Mouse (Mus musculus) frontal cortex, adult 2 months (tissue): ENCODE data around the gene Mrps5. TPM values are rescaled to one million over a fixed set of nuclear protein-coding genes. Genes with fewer than 3 reads are reported as not detected.

Experiments used
- DNase-seq, 2 experiments: peaks; one replicate each; pipeline ENCODE4 v3.0.0; 2022; ENCODE audit warnings: low spot score in 1 of 2; ENCODE audit errors: extremely low spot score in 1 of 2
- polyA plus RNA-seq: library from polyadenylated mRNA; depleted of rRNA; stranded (reverse); fragments of >200 nt; gene quantifications from 2 replicates; pipeline ENCODE4 v1.2.3, GENCODE M21; 2012

Mrps5 gene
- polyA plus RNA-seq, 1 experiment = 113 TPM

GRCm38 (mm10) chr2:127611386-127611785 is 24.4 kb downstream of the Mrps5 start:
- DNase-seq = no peak

- DNase-seq = no peak
Measured at GRCm38 (mm10) chr2:127612288-127612687, 25.3 kb downstream of the Mrps5 start.

DNA sequence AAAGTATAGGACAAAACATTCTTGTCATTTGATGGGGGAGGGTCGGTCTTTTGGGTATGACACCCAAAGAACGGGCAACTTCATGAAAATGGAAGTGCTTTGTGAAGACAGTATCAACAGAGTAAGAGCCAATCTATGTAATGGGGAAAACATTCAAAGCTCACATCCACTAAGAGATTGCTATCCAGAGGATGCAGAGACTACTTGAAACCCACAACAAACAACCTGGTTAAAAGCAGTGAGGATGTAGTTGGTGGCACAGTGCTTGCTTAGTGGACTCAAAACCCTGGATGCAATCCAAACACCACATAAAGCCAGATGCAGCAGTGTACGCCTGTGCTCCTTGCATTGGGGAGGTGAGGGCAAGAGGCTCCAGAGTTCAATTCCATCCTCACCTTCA is 32.3 kb downstream of the Mrps5 start:
- DNase-seq = no peak

GRCm38 (mm10) chr2:127622065-127622464 is 35.0 kb downstream of the Mrps5 start:
- no peak for DNase-seq

- DNase-seq = no peak
Measured at GRCm38 (mm10) chr2:127624786-127625185, 37.8 kb downstream of the Mrps5 start.

DNA sequence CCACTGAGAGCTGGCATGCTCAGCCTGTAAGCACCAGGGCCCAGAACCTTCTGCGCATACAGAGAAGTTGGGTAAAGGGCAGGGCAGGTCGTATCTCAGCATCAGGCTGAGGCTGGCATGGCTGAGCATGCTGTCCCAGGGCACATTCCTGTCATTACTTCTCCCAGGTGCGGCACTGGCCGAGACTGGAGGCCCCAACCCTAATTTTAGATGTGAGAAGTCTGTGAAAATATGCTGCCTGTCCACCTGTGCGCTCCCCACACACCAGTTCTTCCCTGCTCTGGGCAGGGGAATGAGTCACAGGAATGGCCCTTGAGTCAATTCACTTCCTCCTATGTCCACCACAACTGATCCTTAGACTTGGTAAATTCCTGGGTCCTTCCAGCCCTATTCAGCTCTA is 38.6 kb downstream of the Mrps5 start:
- DNase-seq = no peak

GRCm38 (mm10) chr2:127627354-127627753 is 40.3 kb downstream of the Mrps5 start:
- DNase-seq = peak; percentile 18 to 40

DNA sequence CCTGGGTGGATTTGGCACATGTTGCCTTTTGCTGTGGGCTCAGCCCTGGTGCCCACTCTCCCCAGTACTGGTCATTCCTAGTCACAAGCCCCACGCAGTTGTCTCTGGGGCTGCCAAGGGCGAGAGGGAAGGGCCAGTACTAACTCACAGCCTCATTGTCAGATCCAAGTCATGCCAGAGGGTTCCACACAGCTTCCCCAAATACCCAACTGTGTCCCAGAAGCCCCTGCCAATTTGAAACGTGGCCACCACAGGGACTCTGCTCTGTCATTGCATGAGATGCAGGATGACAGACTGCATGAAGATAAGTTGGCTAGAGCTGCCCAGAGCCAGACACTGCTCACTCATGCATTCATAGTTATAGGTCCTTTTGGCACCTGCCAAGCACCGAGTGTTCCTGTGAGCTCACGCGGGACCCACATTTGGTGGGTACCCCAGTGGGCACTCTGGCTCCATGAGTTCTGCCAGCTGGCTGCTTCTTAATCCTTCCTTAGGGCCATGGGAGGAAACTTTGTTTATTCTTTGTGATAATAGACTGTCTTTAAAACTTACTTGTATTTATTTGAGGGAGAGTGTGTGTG is 41.1 kb downstream of the Mrps5 start:
- DNase-seq = no peak

GRCm38 (mm10) chr2:127632601-127633000 is 45.6 kb downstream of the Mrps5 start:
- DNase-seq = no peak

GRCm38 (mm10) chr2:127635581-127635980 is 48.6 kb downstream of the Mrps5 start:
- no peak for DNase-seq

DNA sequence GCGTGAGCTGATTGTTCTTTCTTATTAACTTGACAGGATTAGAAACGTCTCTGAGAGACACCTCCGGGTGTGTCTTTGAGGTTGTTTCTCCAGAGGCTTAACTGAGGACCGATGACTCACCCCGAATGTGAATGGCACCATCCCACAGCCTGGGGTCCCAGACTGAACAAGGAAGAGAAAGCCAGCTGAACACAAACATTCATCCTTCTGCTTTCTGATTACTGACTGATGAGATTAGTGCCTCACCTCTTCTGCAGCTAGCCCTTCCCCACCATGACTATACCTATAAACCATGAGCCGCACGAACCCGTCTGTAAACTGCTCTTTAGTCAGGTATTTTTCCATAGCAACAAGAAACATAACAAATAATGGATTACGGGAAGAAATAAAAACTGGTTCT is 52.0 kb downstream of the Mrps5 start:
- DNase-seq = no peak

- DNase-seq = no peak
Measured at GRCm38 (mm10) chr2:127643728-127644704, 57.0 kb downstream of the Mrps5 start.

DNA sequence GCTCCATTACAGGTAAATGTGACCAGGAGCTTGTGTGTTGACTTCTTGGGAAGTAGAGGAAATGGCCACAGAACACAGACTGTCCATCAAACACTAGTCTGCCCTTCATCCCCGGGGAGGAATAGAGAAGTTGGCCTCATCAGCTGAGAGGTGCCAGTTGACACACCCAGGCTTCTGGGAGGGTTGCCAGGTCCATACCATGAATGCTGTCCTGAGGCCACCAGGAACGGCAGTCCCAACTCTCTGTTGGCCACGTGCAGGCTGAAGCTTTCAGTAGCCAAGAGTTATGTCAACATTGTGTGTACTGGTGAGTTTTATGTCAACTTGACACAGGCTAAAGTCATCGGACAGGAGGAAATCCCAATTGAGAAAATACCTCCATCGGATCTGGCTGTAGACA is 59.9 kb downstream of the Mrps5 start:
- DNase-seq = no peak

DNA sequence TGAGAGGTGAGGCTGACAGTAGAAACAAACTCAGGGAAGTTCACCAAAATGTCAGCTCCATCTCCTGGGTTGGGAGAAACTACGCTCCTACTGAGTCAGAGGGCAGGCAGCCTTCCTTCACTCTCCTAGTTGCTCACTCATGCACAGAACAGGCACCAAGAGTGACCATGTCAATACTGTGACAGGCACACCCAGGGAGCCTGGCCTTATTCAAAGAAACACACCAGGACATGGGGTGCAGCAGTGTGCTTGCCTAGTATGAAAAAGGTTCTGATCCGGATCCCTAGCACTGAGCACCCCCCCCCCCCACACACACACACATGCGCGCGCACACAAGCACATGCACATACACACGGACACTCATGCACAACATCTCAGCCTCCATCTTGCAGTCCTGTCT is 61.1 kb downstream of the Mrps5 start:
- DNase-seq = no peak

GRCm38 (mm10) chr2:127649921-127650320 is 62.9 kb downstream of the Mrps5 start:
- no peak for DNase-seq

GRCm38 (mm10) chr2:127651601-127652000 is 64.6 kb downstream of the Mrps5 start:
- DNase-seq = no peak

GRCm38 (mm10) chr2:127652335-127652734 is 65.3 kb downstream of the Mrps5 start:
- DNase-seq = no peak

GRCm38 (mm10) chr2:127652805-127653204 is 65.8 kb downstream of the Mrps5 start:
- DNase-seq = no peak

DNA sequence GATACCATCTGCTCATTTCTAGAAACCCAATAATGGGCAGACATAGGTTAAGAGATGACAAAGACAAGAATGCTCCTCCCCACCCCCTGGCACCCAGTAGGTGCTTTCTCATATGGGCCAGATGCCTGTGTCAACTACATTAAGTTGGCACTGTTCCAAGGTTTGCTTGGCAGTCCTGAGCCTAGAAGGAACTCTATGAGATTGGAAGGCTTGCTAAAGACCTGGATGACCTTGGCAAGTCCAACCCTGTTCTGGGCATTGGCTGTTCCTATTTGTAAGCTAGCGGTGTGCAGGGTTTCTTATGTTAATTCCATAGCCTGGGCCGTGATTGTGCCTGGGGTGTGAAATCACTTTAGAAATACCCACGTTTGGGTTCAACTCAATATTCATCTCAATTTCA is 67.8 kb downstream of the Mrps5 start:
- no peak for DNase-seq

DNA sequence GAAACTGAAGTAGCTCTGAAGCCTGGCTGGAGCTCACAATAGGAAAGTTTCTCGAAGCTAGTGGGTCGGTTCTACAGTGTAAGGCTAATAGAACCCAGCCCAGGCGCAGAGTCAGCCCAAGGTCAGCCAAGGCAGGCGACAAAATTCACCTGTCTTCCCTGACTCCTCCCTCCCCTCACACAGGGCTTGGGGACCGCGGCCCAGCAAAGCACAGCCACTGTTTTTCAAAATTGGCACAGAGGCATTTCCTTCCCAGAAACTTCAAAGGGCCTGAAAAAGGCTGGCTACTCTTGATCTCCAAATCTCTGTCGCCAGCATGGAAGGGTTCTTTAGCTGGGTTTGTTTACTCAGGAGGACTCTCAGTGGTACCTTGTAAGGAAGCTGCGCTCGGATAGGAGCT is 68.4 kb downstream of the Mrps5 start:
- no peak for DNase-seq

DNA sequence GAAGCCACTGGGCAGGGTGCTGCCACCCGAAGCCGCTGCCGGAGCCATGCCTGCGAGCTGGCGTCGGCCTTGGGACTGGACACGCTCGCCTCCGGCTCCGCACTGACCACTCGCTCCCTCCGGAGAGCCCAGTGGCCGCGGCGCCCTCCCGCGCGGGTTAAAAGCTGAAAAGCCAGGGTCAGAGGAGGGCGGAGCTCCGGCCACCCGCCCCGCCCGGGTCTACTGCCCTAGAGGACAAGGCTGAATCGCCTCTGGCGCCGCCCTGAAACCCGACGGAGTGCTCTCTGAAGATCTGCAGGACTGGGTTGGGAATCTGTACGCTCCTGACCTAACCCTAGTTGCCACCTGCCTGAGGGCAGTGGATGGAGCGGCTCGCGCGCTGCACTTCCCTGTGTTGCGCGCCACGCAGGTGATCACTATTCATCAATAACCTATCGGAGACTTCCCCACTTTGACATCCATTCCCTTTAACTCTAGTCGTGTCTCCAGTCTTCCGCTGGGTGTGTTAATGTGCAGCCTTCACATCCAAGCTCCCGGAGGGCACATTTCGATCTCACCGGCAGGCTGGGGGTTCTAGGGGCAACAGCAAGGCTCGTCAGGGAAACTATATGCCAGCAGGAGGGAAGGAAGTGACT is 69.2 kb downstream of the Mrps5 start, which contains the start of gene Mal:
Gene Mal, minus strand, starts transcription at position 610 of the 635 bp plus-strand sequence.
- DNase-seq = peak in 1 of 2 experiments; percentile 35
